Mouse (Mus musculus): ENCODE measurements around the gene Pjvk. TPM values are rescaled to one million over a fixed set of nuclear protein-coding genes. Genes with fewer than 3 reads are reported as not detected.

Gene Pjvk
- total RNA-seq, 2 experiments from 2014 or later, result 0.39 TPM; not detected in 1

DNA sequence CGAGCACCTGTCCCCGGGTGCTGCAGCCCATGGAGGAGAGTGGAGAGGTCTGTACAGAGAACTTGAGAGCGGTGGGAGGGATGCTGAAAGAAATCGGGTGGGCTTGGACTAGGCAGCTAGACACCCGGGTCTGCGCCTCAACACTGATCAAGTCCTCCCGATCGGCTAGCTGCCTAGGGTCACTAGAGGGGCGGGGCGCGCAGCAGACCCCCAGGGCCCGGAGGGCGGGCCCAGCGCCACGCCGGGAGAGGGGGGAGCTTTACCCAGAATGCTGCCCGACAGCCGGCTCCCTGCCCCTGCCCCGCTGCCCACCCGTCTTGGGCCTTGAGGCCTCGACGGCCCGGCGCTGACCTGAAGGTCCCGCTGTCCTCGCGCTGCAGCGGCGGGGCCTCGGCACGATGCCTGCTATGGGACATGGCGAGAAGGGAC lies 821 bp upstream of the Pjvk start:
- no peak for TF ChIP-seq CTCF (conservative IDR thresholded peaks at IDR 0.05)
- Histone ChIP-seq H3K4me3 (peak overlapping the region; percentile 94), H3K27ac (peak overlapping the region; percentile 79)
- peak in 1 of 2 experiments; percentile 24 for DNase-seq (ENCODE audit: low spot score in 2 of 2)

DNA sequence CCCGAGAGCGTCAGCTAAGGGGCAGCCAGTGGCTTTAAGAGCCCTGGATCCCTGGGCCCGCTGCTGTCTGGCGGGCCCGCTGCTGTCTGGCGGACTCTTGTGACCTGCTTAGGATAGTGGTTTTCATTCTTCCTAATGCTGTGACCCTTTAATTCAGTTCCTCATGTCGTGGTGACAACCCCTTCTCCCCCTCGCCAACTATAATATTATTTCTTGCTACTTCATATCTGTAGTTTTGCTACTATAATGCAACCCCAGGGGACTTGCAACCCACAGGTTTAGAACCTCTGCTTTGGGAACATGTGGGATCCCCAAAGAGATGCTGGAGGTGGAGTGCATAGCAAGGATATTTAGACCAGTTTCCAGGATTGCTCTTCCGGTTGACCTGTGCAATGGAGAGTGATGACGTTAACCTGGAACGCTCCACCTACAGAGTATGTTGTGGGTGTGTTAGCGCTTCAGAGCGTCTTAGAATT lies 428 bp downstream of the Pjvk start:
- no peak for DNase-seq (ENCODE audit: low spot score in 2 of 2)
- Histone ChIP-seq H3K4me3 (peak overlapping the region; percentile 94), H3K27ac (peak overlapping the region; percentile 79)
- TF ChIP-seq CTCF (conservative IDR thresholded peaks at IDR 0.05), result no peak

DNA sequence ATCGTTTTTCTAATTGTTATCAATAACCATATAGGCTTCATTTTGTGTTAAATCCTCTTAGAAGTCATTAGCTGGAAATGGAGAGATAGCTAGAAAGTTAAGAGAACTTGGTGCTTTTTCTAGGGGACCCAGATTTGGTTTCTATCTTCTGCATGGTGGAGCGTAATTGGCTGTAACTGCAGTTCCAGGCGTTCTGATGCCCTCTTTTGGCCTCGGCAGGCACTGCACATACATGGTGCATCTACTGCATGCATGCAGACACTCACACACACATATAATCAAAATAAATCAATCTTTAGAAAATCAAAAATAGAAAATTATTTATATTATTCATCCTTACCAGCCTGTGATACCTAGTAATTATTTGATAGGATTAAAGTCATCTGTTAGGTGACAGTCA lies 4.8 kb downstream of the Pjvk start:
- H3K27ac ChIP-seq, result no peak overlapping the region
- no peak for TF ChIP-seq CTCF (conservative IDR thresholded peaks at IDR 0.05)
- H3K4me3 ChIP-seq, result no peak overlapping the region
- DNase-seq (ENCODE audit: low spot score in 2 of 2), result no peak

DNA sequence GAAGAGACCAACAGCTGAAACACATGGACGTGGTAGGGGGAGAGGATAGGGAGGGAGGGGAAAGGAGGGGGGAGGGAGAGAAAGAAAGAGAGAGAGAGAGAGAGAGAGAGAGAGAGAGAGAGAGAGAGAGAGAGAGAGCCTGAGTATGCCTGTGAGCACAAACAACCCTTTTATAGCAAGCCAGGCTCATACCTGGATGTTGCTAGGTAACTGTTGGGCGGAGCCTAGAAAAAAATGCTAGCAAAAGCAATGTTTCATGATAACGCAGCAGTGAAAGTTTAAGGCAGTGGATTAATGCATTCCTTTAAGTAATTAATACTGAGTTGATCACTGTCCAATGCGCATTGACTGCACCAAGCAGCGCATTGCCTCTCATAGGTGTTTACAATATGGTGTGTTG lies 6.4 kb downstream of the Pjvk start:
- no peak overlapping the region for H3K27ac ChIP-seq
- no peak for DNase-seq (ENCODE audit: low spot score in 2 of 2)
- H3K4me3 ChIP-seq, result no peak overlapping the region
- TF ChIP-seq CTCF (conservative IDR thresholded peaks at IDR 0.05), result no peak

DNA sequence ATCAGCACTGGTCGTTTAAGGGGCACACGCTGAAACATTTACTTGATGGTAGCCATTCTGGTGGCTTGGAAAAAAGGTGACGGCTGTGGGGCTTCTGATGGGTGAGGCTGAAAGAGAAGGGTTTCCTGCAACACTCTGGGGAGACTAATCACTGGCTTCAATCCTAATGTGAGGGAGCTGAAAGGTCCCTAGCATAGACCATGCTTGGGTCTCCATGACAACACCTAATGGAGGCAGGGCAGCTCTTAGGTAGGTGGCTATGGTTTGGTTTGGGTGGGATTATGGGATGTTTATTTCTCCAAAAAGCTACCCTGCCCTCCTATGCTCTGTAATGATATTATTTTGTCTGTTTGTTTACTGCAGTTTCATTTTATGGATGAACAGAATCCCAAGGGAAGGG lies 7.2 kb downstream of the Pjvk start:
- DNase-seq (ENCODE audit: low spot score in 2 of 2), result no peak
- TF ChIP-seq CTCF (conservative IDR thresholded peaks at IDR 0.05), result no peak
- H3K27ac ChIP-seq, result no peak overlapping the region
- H3K4me3 ChIP-seq, result no peak overlapping the region

DNA sequence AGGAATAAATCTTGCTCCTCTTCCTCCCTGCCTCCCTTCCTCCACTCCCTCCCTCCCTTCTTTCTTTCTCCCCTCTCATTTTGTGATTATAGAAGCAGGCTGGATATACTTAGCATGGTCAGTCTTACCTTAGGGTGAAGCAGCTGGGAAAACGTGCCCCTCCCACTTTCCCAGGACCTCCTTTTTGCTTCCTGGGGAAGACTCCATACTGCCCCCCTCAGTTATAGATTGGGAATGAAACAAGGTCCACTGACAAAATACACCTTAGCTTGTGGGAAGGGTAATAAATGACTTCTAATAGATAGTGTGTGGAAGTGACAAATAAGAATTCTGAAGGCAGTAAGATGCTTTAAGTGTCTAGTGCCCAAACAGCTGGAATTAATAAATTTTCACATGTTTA lies 7.7 kb downstream of the Pjvk start:
- H3K4me3 ChIP-seq, result no peak overlapping the region
- TF ChIP-seq CTCF (conservative IDR thresholded peaks at IDR 0.05), result peak; percentile 59
- no peak for DNase-seq (ENCODE audit: low spot score in 2 of 2)
- no peak overlapping the region for H3K27ac ChIP-seq

DNA sequence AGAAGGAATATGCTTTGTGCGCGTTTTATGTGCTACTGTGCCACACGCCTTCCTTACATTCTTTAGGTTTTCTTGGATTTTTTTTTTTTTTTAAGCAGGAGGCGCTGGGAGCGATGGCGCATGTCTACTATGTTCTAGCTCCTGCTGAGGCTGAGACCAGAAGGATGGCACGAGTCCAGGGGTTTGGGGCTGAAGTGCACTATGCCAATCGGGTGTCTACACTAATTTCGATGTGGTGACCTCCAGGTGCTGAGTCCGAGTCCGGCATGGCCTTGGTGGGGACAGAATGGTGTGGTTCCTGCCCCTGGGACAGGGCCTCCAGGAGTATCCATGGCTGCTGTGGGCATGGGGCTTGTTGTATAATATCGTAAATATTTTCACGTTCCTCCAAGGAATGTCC lies 10.3 kb downstream of the Pjvk start:
- TF ChIP-seq CTCF (conservative IDR thresholded peaks at IDR 0.05), result no peak
- no peak for DNase-seq (ENCODE audit: low spot score in 2 of 2)
- Histone ChIP-seq H3K4me3 (no peak overlapping the region), H3K27ac (no peak overlapping the region)

DNA sequence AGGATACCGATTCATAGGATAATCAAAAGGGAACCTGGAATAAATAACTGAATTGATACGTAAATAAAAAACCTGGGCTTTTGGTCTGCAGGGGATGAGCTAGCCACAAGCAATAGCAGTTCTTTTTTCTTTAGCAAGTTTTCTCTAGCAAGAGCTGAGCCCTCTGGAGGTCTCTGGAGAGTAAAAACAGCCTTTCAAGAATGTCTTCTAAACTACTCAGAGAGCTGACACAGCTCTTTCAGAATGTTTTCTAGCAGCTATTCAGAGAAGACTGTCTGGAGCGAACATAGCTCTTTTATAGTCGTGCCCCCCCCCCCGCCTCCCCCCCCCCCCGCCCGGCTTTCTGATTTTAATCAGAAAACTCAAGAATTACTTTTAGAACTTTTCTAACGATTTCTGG lies 11.1 kb downstream of the Pjvk start:
- no peak overlapping the region for H3K4me3 ChIP-seq
- no peak for TF ChIP-seq CTCF (conservative IDR thresholded peaks at IDR 0.05)
- no peak for DNase-seq (ENCODE audit: low spot score in 2 of 2)
- H3K27ac ChIP-seq, result no peak overlapping the region

DNA sequence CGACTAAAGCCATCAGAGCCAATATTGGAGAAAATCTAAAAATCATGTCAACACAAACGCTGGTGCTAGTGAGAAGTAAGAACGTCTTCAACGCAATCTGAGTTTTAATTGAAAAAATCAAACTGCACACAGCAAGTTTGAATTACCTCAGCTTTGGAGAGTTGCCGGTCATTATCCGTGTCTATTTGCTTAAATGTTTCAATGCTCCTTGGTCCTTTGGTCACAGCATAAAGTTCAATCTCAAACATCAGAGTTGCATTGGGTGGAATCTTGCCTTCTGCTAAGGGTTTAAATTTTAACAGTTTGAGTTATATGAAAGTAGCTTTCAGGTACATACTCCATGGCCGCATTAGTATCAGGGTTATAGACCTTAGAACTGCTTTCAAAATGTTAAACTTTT lies 17.3 kb downstream of the Pjvk start:
- Histone ChIP-seq H3K4me3 (no peak overlapping the region), H3K27ac (no peak overlapping the region)
- no peak for DNase-seq (ENCODE audit: low spot score in 2 of 2)
- TF ChIP-seq CTCF (conservative IDR thresholded peaks at IDR 0.05), result no peak

DNA sequence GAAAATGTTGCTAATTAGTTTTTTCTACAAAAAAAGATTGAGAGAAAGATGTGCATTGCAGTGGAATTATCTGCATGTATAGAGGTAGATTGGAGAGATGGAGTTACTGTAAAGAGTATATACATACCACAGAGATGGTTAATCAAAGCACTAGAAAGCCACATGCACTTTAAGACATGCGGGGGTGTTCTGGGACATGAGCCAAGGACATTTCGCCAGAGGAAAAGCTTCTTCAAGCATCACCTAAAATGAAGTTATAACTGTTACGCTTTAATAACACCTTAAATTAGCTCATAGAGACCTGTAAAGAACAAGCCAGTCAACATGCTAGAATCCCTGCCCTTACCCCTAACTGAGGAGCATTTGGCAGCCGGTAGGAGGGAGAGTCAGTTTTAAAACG lies 18.9 kb downstream of the Pjvk start:
- H3K27ac ChIP-seq, result no peak overlapping the region
- TF ChIP-seq CTCF (conservative IDR thresholded peaks at IDR 0.05), result no peak
- no peak overlapping the region for H3K4me3 ChIP-seq
- no peak for DNase-seq (ENCODE audit: low spot score in 2 of 2)

DNA sequence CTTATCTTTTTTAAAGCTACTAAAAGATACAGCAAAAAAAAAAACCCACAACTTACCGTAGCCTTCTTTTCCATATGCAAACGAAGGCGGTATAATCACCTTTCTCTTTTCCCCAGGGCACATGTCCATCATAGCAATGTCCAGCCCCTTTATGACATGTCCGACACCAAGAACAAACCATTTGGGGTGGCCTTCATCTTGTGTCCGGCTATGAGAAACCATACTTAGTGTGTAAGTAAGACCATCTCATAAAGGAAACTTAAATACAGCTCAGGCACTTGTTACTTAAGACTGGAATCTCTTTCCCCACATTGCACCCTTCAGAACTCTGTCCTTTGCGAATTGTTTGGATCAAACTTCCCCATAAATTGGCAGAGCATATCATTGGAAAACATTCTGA lies 23.4 kb downstream of the Pjvk start:
- peak overlapping the region; percentile 65 for H3K4me3 ChIP-seq
- no peak for DNase-seq (ENCODE audit: low spot score in 2 of 2)
- TF ChIP-seq CTCF (conservative IDR thresholded peaks at IDR 0.05), result no peak

DNA sequence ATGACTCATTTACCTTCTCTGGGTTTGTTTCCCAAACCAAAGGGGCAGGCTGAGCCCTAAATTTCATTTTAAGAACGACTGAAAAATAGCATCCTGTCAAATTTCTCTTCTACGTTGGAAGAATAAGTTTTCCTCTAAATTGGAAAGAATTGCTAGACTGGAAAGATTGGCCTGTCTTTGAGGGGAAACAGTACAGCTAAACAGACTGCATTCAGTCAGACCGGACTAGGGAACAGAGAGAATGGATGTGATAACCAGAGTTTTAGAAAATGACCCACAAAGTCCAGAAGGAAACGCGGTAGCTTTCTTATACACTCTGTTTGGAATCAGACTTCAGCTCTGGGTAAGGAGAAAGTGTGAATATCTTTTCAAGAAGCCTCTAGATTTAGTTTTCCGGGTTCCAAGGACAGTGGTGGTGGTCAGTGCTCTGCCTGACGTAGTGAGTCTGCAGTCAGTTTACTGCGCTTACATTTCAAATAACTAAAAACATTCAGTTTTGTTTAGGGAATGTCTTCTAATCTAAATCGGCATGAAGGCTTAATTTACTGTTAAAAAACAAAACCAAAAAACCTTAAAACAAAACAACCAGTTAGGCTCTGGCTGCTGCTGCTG lies 24.0 kb downstream of the Pjvk start:
- no peak for TF ChIP-seq CTCF (conservative IDR thresholded peaks at IDR 0.05)
- DNase-seq (ENCODE audit: low spot score in 2 of 2), result no peak
- H3K4me3 ChIP-seq, result peak overlapping the region; percentile 65
- peak overlapping the region; percentile 77 for H3K27ac ChIP-seq

More for the DNA sequence above, 23.4 kb downstream of the Pjvk start:
- peak overlapping the region; percentile 77; the same call in 1 of the 2 replicates for H3K27ac ChIP-seq

DNA sequence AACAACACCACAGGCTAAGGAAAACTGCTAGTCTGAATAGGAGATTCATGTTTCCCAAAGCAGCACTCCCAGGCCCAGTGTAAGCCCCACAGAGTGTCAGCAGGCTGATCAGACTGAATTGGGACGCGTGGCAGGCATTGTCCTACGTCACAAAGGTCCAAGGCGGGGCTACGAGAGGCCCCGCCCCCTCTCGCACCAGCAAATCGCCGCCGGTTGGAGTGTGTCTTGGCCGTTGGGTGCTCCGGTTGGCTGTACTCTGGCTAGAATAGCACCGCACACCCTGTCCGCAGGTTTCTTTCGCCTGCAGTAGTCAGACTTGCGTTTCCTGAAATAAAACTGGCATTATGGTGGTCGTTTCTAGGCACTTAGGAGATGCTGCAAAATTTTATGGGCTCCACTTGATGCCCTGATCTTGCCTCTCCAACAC lies 24.7 kb downstream of the Pjvk start, which contains the start of gene Fkbp7:
Gene Fkbp7 (minus strand): TSS at position 151 of the 427 bp plus-strand sequence.
- no peak for TF ChIP-seq CTCF (conservative IDR thresholded peaks at IDR 0.05)
- peak; percentile 89 for DNase-seq (ENCODE audit: low spot score in 2 of 2)
- Histone ChIP-seq H3K4me3 (peak within 1 kb of the TSS; percentile 65), H3K27ac (peak within 1 kb of the TSS; percentile 77)

DNA sequence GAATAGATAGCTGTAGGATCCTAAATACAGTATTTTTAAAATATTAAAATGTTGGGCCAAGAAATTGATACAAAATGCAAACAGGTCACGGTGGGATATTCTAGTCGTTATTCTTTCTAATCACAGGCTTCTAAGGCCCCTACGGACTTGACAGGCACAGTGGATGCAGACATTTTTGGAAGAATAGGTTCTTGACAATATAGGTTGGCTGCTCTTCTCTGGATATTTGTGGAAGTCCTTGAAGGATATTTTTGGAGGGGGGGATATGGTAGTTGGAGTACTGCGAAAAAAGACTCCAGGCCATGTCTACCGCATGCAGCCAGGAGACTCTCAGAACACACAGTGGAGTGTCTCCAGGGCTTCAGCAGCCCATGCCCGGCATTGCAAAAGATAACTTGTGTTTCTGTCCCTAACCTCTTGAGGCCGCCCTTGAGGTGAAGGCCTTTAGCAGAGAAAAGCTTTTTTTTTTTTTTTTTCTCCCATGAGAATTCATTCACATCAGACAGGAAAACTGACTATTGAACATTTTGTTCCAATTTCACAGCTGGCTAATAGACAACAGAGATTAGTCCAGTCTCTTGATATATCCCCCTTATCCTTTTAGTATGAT lies 25.3 kb downstream of the Pjvk start:
- peak; percentile 61 for TF ChIP-seq CTCF (conservative IDR thresholded peaks at IDR 0.05)
- no peak for DNase-seq (ENCODE audit: low spot score in 2 of 2)
- peak overlapping the region; percentile 77 for H3K27ac ChIP-seq
- peak overlapping the region; percentile 65 for H3K4me3 ChIP-seq
